Mouse (Mus musculus): ENCODE results near the gene Nek1. TPM values are rescaled to one million over a fixed set of nuclear protein-coding genes. Genes with fewer than 3 reads are reported as not detected.

The Nek1 gene
- polyA plus RNA-seq, 1 experiment from 2014 or later = 14.3 TPM

GRCm38 (mm10) chr8:61177680-61178593 is 184.9 kb downstream of the Nek1 start:
- DNase-seq (ENCODE audit: low spot score) = no peak
- Histone ChIP-seq H3K36me3 (ENCODE audit: insufficient read depth, low read length) (no peaks in the 10 kb centered on the region), H3K27ac (no peak overlapping the region), H3K9ac (ENCODE audit: low read depth, low read length) (no peak overlapping the region), H3K27me3 (ENCODE audit: insufficient read depth, low read length) (no peaks in the 10 kb centered on the region), H3K4me3 (replicated peaks; ENCODE audit: low read depth, low read length) (no peak overlapping the region), H3K4me1 (replicated peaks; ENCODE audit: insufficient read depth, low read length) (no peaks in the 10 kb centered on the region), H3K4me2 (ENCODE audit: low read length) (no peak overlapping the region), H3K9me3 (replicated peaks; ENCODE audit: low read length) (no peaks in the 10 kb centered on the region)
- no peak for TF ChIP-seq CTCF (IDR thresholded peaks at IDR 0.05; ENCODE audit: low read depth)
- 66% methylated on average over 12 of the region's 12 CpGs for WGBS
- ATAC-seq (replicated peaks; ENCODE audit: low FRiP score, low read depth) = no peak

GRCm38 (mm10) chr8:61178594-61179140 is 185.7 kb downstream of the Nek1 start:
- DNase-seq (ENCODE audit: low spot score) = peak; percentile 10

More at GRCm38 (mm10) chr8:61178594-61179140, 185.7 kb downstream of the Nek1 start:
- no peak for TF ChIP-seq CTCF (IDR thresholded peaks at IDR 0.05; ENCODE audit: low read depth)
- no peak overlapping the region for H3K4me2 ChIP-seq (ENCODE audit: low read length)
- WGBS = 50% methylated on average over 11 of the region's 11 CpGs
- no peaks in the 10 kb centered on the region for H3K36me3 ChIP-seq (ENCODE audit: insufficient read depth, low read length)
- H3K9ac ChIP-seq (ENCODE audit: low read depth, low read length) = no peak overlapping the region
- ATAC-seq (replicated peaks; ENCODE audit: low FRiP score, low read depth) = no peak
- no peak overlapping the region for H3K4me3 ChIP-seq (replicated peaks; ENCODE audit: low read depth, low read length)
- no peaks in the 10 kb centered on the region for H3K9me3 ChIP-seq (replicated peaks; ENCODE audit: low read length)
- H3K27me3 ChIP-seq (ENCODE audit: insufficient read depth, low read length) = no peaks in the 10 kb centered on the region
- no peaks in the 10 kb centered on the region for H3K4me1 ChIP-seq (replicated peaks; ENCODE audit: insufficient read depth, low read length)
- H3K27ac ChIP-seq = no peak overlapping the region

Other genes with a start within 250 kb of the Nek1 start
- gene Hpf1, start 102.8 kb upstream of the Nek1 start, polyA plus RNA-seq (2015; fragmentation: Nextera tagmentation; extraction: Ambion mirVana) = 88.4 and 104 TPM in 2 replicates
- 29.1 and 30.4 TPM in 2 replicates for gene Clcn3, start 9.9 kb upstream of the Nek1 start, polyA plus RNA-seq (2015; fragmentation: Nextera tagmentation; extraction: Ambion mirVana)
- 18.1 and 21.8 TPM in 2 replicates for gene Sh3rf1, start 230.7 kb downstream of the Nek1 start, polyA plus RNA-seq (2015; fragmentation: Nextera tagmentation; extraction: Ambion mirVana)

All from kidney, postnatal 0 days (tissue).